Mouse (Mus musculus): ENCODE data around the gene Slc7a8.

GRCm38 (mm10) chr14:54756382-54756781 is 25.4 kb downstream of the Slc7a8 start:
- no peak for TF ChIP-seq POLR2A (IDR thresholded peaks at IDR 0.05; ENCODE audit: low read depth, low read length)
- TF ChIP-seq CTCF (conservative IDR thresholded peaks at IDR 0.05; ENCODE audit: insufficient read depth, insufficient read length, low read depth, low read length), result no peak
